Mouse (Mus musculus): ENCODE measurements around the gene Grn.

GRCm38 (mm10) chr11:102418887-102419286 lies 11.2 kb upstream of the Grn start:
- TF ChIP-seq PAX5 (IDR thresholded peaks at IDR 0.05; ENCODE audit: low read length) (no peak), SMC3 (IDR thresholded peaks at IDR 0.05; ENCODE audit: low read depth, low read length) (no peak), ZKSCAN1 (IDR thresholded peaks at IDR 0.05; ENCODE audit: borderline replicate concordance, low read depth, low read length) (no peak), MYC (IDR thresholded peaks at IDR 0.05; ENCODE audit: low read depth, low read length) (no peak), CTCF (conservative IDR thresholded peaks at IDR 0.05 in 1 of 2, IDR thresholded peaks at IDR 0.05 in 1 of 2; ENCODE audit: low read depth in 2 of 2, low read length in 2 of 2) (no peak), ZMIZ1 (IDR thresholded peaks at IDR 0.05; ENCODE audit: low read depth, low read length) (no peak), USF1 (IDR thresholded peaks at IDR 0.05; ENCODE audit: low read depth, low read length) (no peak)

Measured in CH12.LX (cell line).